Mouse (Mus musculus) ES-E14 (cell line): ENCODE data around the gene Plekho1.

Experiments used
- HCFC1 ChIP-seq: IDR thresholded peaks from 2 replicates; pipeline ENCODE4 v1.6.1; 2012; ENCODE audit warnings: low read length, inconsistent platforms, borderline replicate concordance; ENCODE audit not compliant: insufficient read depth
- ZC3H11A ChIP-seq: IDR thresholded peaks from 2 replicates; pipeline ENCODE4 v1.6.1; 2012; ENCODE audit warnings: low read depth, mild to moderate bottlenecking, inconsistent platforms, low read length, borderline replicate concordance

GRCm38 (mm10) chr3:95999308-96000079, 3.7 kb upstream of the Plekho1 start:
- TF ChIP-seq HCFC1 (no peak), ZC3H11A (no peak)
